11 mouse cellular contexts compared by ENCODE assay signal in genomic region chr11:52065841-52066240, GRCm38 (mm10). TPM values are rescaled to one million over a fixed set of nuclear protein-coding genes. Genes with fewer than 3 reads are reported as not detected.
DNase-seq lines count a peak whose midpoint lies in the region; ATAC-seq and TF ChIP-seq lines count a peak whose summit lies in the region.
"Had no signal": no experiment of that assay in that cellular context is flagged by ENCODE, and none has a peak within 500 bp of the region (broad histone marks: within the 10 kb centered on the region; RNA-seq: fewer than 3 reads in every experiment).

No protein-coding gene starts in this region.

- WGBS in hindbrain, embryonic 10.5 days: 13% methylated on average over 5 of the region's 5 CpGs
- 10% methylated on average over 5 of the region's 5 CpGs for WGBS in hindbrain, embryonic 12.5 days
- WGBS in stomach, postnatal 0 days: 19% methylated on average over 5 of the region's 5 CpGs

- H3K9me3 ChIP-seq in hindbrain, embryonic 10.5 days: no peaks in the 10 kb centered on the region
- no peaks in the 10 kb centered on the region for H3K9me3 ChIP-seq in hindbrain, embryonic 12.5 days (replicated peaks)
- H3K9me3 ChIP-seq in stomach, postnatal 0 days (ENCODE audit: control insufficient read depth, low read length): no peaks in the 10 kb centered on the region
- H3K9me3 ChIP-seq: forebrain, embryonic 15.5 days; midbrain, embryonic 15.5 days had no signal

- TF ChIP-seq CTCF in stomach, postnatal 0 days (IDR thresholded peaks at IDR 0.05; ENCODE audit: low read depth): no peak

- H3K9ac ChIP-seq in hindbrain, embryonic 12.5 days: no peak overlapping the region
- 0 out of 2 replicates have a peak overlapping the region, but pooled peaks have one; percentile 23 for H3K9ac ChIP-seq in stomach, postnatal 0 days (ENCODE audit: low read length)
- H3K9ac ChIP-seq: forebrain, embryonic 15.5 days; midbrain, embryonic 15.5 days had no signal

- H3K4me3 ChIP-seq in hindbrain, embryonic 10.5 days: no peak overlapping the region
- H3K4me3 ChIP-seq in hindbrain, embryonic 12.5 days: no peak overlapping the region
- H3K4me3 ChIP-seq in stomach, postnatal 0 days (ENCODE audit: low read depth, low read length): no peak overlapping the region
- H3K4me3 ChIP-seq: forebrain, embryonic 15.5 days; midbrain, embryonic 15.5 days had no signal

- no peak for ATAC-seq in hindbrain, embryonic 12.5 days (ENCODE audit: low FRiP score)
- ATAC-seq in activated CD4-positive, CD25-positive, alpha-beta regulatory T cell, adult 4 months: peak; percentile 65
- ATAC-seq in stomach, postnatal 0 days (ENCODE audit: low FRiP score, low TSS enrichment): no peak
- ATAC-seq: forebrain, embryonic 15.5 days; hindbrain, embryonic 16.5 days; midbrain, embryonic 15.5 days had no signal

- H3K27me3 ChIP-seq in hindbrain, embryonic 10.5 days (ENCODE audit: insufficient read depth, poor library complexity, severe bottlenecking): no peaks in the 10 kb centered on the region
- H3K27me3 ChIP-seq in hindbrain, embryonic 12.5 days: no peaks in the 10 kb centered on the region
- H3K27me3 ChIP-seq in stomach, postnatal 0 days (ENCODE audit: control insufficient read depth, insufficient read depth, low read length): no peaks in the 10 kb centered on the region
- H3K27me3 ChIP-seq: forebrain, embryonic 15.5 days; midbrain, embryonic 15.5 days had no signal

- H3K27ac ChIP-seq in hindbrain, embryonic 10.5 days: 0 out of 2 replicates have a peak overlapping the region, but pooled peaks have one; percentile 13
- no peak overlapping the region for H3K27ac ChIP-seq in hindbrain, embryonic 12.5 days
- no peak overlapping the region for H3K27ac ChIP-seq in stomach, postnatal 0 days (replicated peaks)
- H3K27ac ChIP-seq: forebrain, embryonic 15.5 days; midbrain, embryonic 15.5 days had no signal

- no peak overlapping the region for H3K4me2 ChIP-seq in hindbrain, embryonic 12.5 days (replicated peaks)
- H3K4me2 ChIP-seq in stomach, postnatal 0 days (replicated peaks; ENCODE audit: low read depth): no peak overlapping the region
- H3K4me2 ChIP-seq: forebrain, embryonic 15.5 days; midbrain, embryonic 15.5 days had no signal

- no peak for DNase-seq in hindbrain, embryonic 10.5 days (ENCODE audit: low spot score)
- peak; percentile 10 for DNase-seq in liver
- no peak for DNase-seq in stomach, postnatal 0 days (ENCODE audit: low spot score)
- DNase-seq in left cerebral cortex, postnatal 36 days (ENCODE audit: low spot score in 2 of 2): no peak
- DNase-seq in frontal cortex, postnatal 14 days (ENCODE audit: low spot score in 2 of 2): no peak
- DNase-seq in urinary bladder, postnatal 36 days (ENCODE audit: low spot score in 2 of 2): no peak

- H3K36me3 ChIP-seq in hindbrain, embryonic 10.5 days: no peaks in the 10 kb centered on the region
- no peaks in the 10 kb centered on the region for H3K36me3 ChIP-seq in hindbrain, embryonic 12.5 days
- H3K36me3 ChIP-seq in stomach, postnatal 0 days (ENCODE audit: control insufficient read depth, insufficient read depth, low read length): no peaks in the 10 kb centered on the region
- H3K36me3 ChIP-seq: forebrain, embryonic 15.5 days; midbrain, embryonic 15.5 days had no signal

- no peak for TF ChIP-seq EP300 in stomach, postnatal 0 days (optimal IDR thresholded peaks at IDR 0.05)

- H3K4me1 ChIP-seq in hindbrain, embryonic 10.5 days (replicated peaks): 0 out of 2 replicates have a peak, but pooled peaks cover 5% of the 10 kb centered on the region
- no peaks in the 10 kb centered on the region for H3K4me1 ChIP-seq in hindbrain, embryonic 12.5 days
- H3K4me1 ChIP-seq in stomach, postnatal 0 days (replicated peaks; ENCODE audit: control insufficient read depth, insufficient read depth): no peaks in the 10 kb centered on the region
- H3K4me1 ChIP-seq: forebrain, embryonic 15.5 days; midbrain, embryonic 15.5 days had no signal

- intact Hi-C loops in left cerebral cortex, postnatal 36 days (cut with DNase I): no loop called here

RNA-seq across cellular contexts. Expression of gene Ppp2ca, which starts 32.6 kb away (rescaled TPM):
- polyA plus RNA-seq in hindbrain, embryonic 10.5 days (2016; fragmentation: Nextera tagmentation; extraction: Ambion mirVana): 84.2 and 97.8 TPM in 2 replicates
- polyA plus RNA-seq in hindbrain, embryonic 12.5 days (2016; fragmentation: Nextera tagmentation; extraction: Ambion mirVana): 123 and 126 TPM in 2 replicates
- 10 to 100 TPM; 11.0 to 18.0 TPM for polyA plus RNA-seq in activated CD4-positive, CD25-positive, alpha-beta regulatory T cell, adult 4 months (2017; shearing (Covaris generic))
- polyA plus RNA-seq in stomach, postnatal 0 days (2015; fragmentation: Nextera tagmentation; extraction: Ambion mirVana): 63.8 and 66.5 TPM in 2 replicates
- 100 to 1,000 TPM; 116 to 120 TPM for total RNA-seq in left cerebral cortex, postnatal 36 days (2021)
